12 mouse cellular contexts compared by ENCODE assay signal in genomic region chr2:71304821-71305220, GRCm38 (mm10).
DNase-seq lines count a peak whose midpoint lies in the region; ATAC-seq and TF ChIP-seq lines count a peak whose summit lies in the region.
"Had no signal": no experiment of that assay in that cellular context is flagged by ENCODE, and none has a peak within 500 bp of the region (broad histone marks: within the 10 kb centered on the region; RNA-seq: fewer than 3 reads in every experiment).

No protein-coding gene starts in this region.

- peaks cover 21% of the 10 kb centered on the region for H3K4me1 ChIP-seq in hindbrain, embryonic 13.5 days (replicated peaks)
- H3K4me1 ChIP-seq in hindbrain, embryonic 12.5 days = peaks cover 14% of the 10 kb centered on the region; the same call in 1 of the 2 replicates
- H3K4me1 ChIP-seq in kidney, adult 2 months (ENCODE audit: control insufficient read depth, insufficient read depth, low read length) = peaks cover 9% of the 10 kb centered on the region

- no peak overlapping the region for H3K9ac ChIP-seq in hindbrain, embryonic 13.5 days
- no peak overlapping the region for H3K9ac ChIP-seq in hindbrain, embryonic 12.5 days
- H3K9ac ChIP-seq: limb, embryonic 13.5 days had no signal

- DNase-seq in retina, postnatal 1 day = peak; percentile 33
- DNase-seq in retina, embryonic 14.5 days (ENCODE audit: low spot score) = no peak
- DNase-seq in kidney, adult 2 months = peak; percentile 80
- no peak for DNase-seq in right cerebral cortex, postnatal 36 days (ENCODE audit: low spot score in 2 of 2)
- no peak for DNase-seq in spleen, postnatal 10 days (ENCODE audit: low spot score in 2 of 2)
- DNase-seq: lung, adult 18-20 months; thymus, adult 2 months had no signal

- no peaks in the 10 kb centered on the region for H3K27me3 ChIP-seq in hindbrain, embryonic 13.5 days
- no peaks in the 10 kb centered on the region for H3K27me3 ChIP-seq in hindbrain, embryonic 12.5 days
- H3K27me3 ChIP-seq in kidney, adult 2 months (replicated peaks; ENCODE audit: control insufficient read depth, insufficient read depth, low read length) = no peaks in the 10 kb centered on the region
- H3K27me3 ChIP-seq: limb, embryonic 13.5 days had no signal

- no peak overlapping the region for H3K4me2 ChIP-seq in hindbrain, embryonic 13.5 days
- no peak overlapping the region for H3K4me2 ChIP-seq in hindbrain, embryonic 12.5 days (replicated peaks)
- H3K4me2 ChIP-seq: limb, embryonic 13.5 days had no signal

- TF ChIP-seq POLR2A in kidney, adult 2 months (IDR thresholded peaks at IDR 0.05; ENCODE audit: low read depth, low read length) = no peak

- no peaks in the 10 kb centered on the region for H3K9me3 ChIP-seq in hindbrain, embryonic 13.5 days
- no peaks in the 10 kb centered on the region for H3K9me3 ChIP-seq in hindbrain, embryonic 12.5 days (replicated peaks)
- H3K9me3 ChIP-seq: limb, embryonic 13.5 days; midbrain, embryonic 10.5 days had no signal

- H3K27ac ChIP-seq in hindbrain, embryonic 13.5 days = no peak overlapping the region
- H3K27ac ChIP-seq in hindbrain, embryonic 12.5 days = no peak overlapping the region
- H3K27ac ChIP-seq in kidney, adult 2 months (ENCODE audit: insufficient read depth, low read depth, low read length) = no peak overlapping the region
- H3K27ac ChIP-seq: limb, embryonic 13.5 days; midbrain, embryonic 10.5 days had no signal

- 57% methylated on average over 3 of the region's 3 CpGs for WGBS in hindbrain, embryonic 13.5 days
- 49% methylated on average over 3 of the region's 3 CpGs for WGBS in hindbrain, embryonic 12.5 days
- 44% methylated on average over 3 of the region's 3 CpGs for WGBS in kidney, adult 2 months

- peaks cover 29% of the 10 kb centered on the region for H3K36me3 ChIP-seq in hindbrain, embryonic 13.5 days
- peaks cover 5% of the 10 kb centered on the region; the same call in 1 of the 2 replicates for H3K36me3 ChIP-seq in hindbrain, embryonic 12.5 days
- no peaks in the 10 kb centered on the region for H3K36me3 ChIP-seq in kidney, adult 2 months (ENCODE audit: control insufficient read depth, insufficient read depth, low read length)

- TF ChIP-seq CTCF in kidney, adult 2 months (conservative IDR thresholded peaks at IDR 0.05; ENCODE audit: insufficient read depth, insufficient read length, low read depth, low read length) = no peak

- H3K4me3 ChIP-seq in hindbrain, embryonic 13.5 days = no peak overlapping the region
- H3K4me3 ChIP-seq in hindbrain, embryonic 12.5 days = no peak overlapping the region
- H3K4me3 ChIP-seq in kidney, adult 2 months (ENCODE audit: insufficient read depth, low read depth, low read length) = no peak overlapping the region
- H3K4me3 ChIP-seq: limb, embryonic 13.5 days; midbrain, embryonic 10.5 days had no signal

- 0 out of 2 replicates have a peak, but pooled peaks have one; percentile 57 for ATAC-seq in hindbrain, embryonic 13.5 days (ENCODE audit: low FRiP score)
- ATAC-seq in hindbrain, embryonic 12.5 days (ENCODE audit: low FRiP score) = no peak
- ATAC-seq: intestine, postnatal 0 days had no signal

Comparison
In these comparisons a context has a peak if more than half of its experiments do, and no peak if none do; other contexts are left out.
1. DNase-seq: peak in retina, postnatal 1 day (single experiment) and kidney, adult 2 months (single experiment); none in retina, embryonic 14.5 days (single experiment), right cerebral cortex, postnatal 36 days (0 of 2) and spleen, postnatal 10 days (0 of 2).